Mouse (Mus musculus) bone marrow macrophage, adult 2 months (primary cell): Measurements from ENCODE around the gene Adam15.

Experiments used
- CTCF ChIP-seq: IDR thresholded peaks from 2 replicates; pipeline ENCODE4 v1.5.1; 2012; ENCODE audit warnings: low read depth, mild to moderate bottlenecking, low read length, moderate library complexity
- POLR2A ChIP-seq: IDR thresholded peaks from 2 replicates; pipeline ENCODE4 v1.6.1; 2012; ENCODE audit warnings: mild to moderate bottlenecking, low read depth, low read length, borderline replicate concordance

DNA sequence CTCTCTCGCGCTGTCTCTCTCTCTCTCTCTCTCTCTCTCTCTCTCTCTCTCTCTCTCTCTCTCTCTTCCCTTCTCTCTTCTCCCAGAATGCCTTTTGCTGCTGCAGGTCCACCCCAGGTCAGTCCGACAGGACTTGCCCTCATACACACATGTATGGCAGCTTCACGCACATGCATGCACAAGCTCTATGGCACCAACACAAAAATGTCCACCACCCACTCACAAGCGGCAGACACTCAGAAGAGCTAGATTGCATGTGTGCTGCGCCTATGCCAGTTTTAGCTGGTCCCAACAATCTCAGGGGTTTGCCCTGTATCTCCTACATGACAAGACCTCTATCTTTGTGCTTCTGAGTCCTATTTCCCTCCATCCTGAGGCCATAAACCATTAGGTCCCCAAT is 32.5 kb downstream of the Adam15 start:
- TF ChIP-seq CTCF = no peak
- no peak for TF ChIP-seq POLR2A
